Mouse (Mus musculus) liver, embryonic 13.5 days (tissue): ENCODE data around the gene Lrrc58. TPM values are rescaled to one million over a fixed set of nuclear protein-coding genes. Genes with fewer than 3 reads are reported as not detected.

Experiments used
- ATAC-seq: fragments of 200-750 bp; cut with Nextera tagmentation; 2 replicates; pipeline ENCODE4 v1.8.0; 2017; ENCODE audit warnings: low read depth, mild to moderate bottlenecking, moderate number of reproducible peaks, moderate library complexity
- DNase-seq: peaks from one replicate; pipeline ENCODE4 v3.0.0; 2022
- H3K27ac ChIP-seq: fragments of 300-500 bp; sonication (generic); 2 replicates; pipeline ENCODE4 v1.5.1; 2015; ENCODE audit warnings: moderate library complexity, mild to moderate bottlenecking, inconsistent platforms
- H3K27me3 ChIP-seq: fragments of 300-500 bp; sonication (generic); 2 replicates; pipeline ENCODE4 v1.6.1; 2015; ENCODE audit warnings: mild to moderate bottlenecking, inconsistent platforms
- H3K36me3 ChIP-seq: fragments of 300-500 bp; sonication (generic); 2 replicates; pipeline ENCODE4 v1.6.1; 2015; ENCODE audit warnings: mild to moderate bottlenecking, inconsistent platforms
- H3K4me1 ChIP-seq: fragments of 300-500 bp; sonication (generic); replicated peaks from 2 replicates; pipeline ENCODE4 v1.6.1; 2015; ENCODE audit warnings: inconsistent platforms
- H3K4me2 ChIP-seq: fragments of 300-500 bp; sonication (generic); 2 replicates; pipeline ENCODE4 v1.6.1; 2015; ENCODE audit warnings: inconsistent platforms, mild to moderate bottlenecking, moderate library complexity
- H3K4me3 ChIP-seq: fragments of 300-500 bp; sonication (generic); replicated peaks from 2 replicates; pipeline ENCODE4 v1.5.1; 2015; ENCODE audit warnings: mild to moderate bottlenecking, inconsistent platforms
- H3K9ac ChIP-seq: fragments of 300-500 bp; sonication (generic); 2 replicates; pipeline ENCODE4 v1.6.1; 2015; ENCODE audit warnings: mild to moderate bottlenecking, inconsistent platforms
- H3K9me3 ChIP-seq: fragments of 300-500 bp; sonication (generic); replicated peaks from 2 replicates; pipeline ENCODE4 v1.6.1; 2016; ENCODE audit warnings: inconsistent platforms
- WGBS: fragments of 180-500 bp; shearing (Covaris S2); methylation state at CpG from one replicate; pipeline ENCODE4 v1.1.7; 2015; ENCODE audit not compliant: insufficient replicate concordance; 5-methylcytosine and 5-hydroxymethylcytosine counted together
- polyA plus RNA-seq: library from polyadenylated mRNA; unstranded; fragments of >200 nt; fragmentation: Nextera tagmentation; extraction: Ambion mirVana; gene quantifications from 2 replicates; pipeline ENCODE4 v1.2.1, GENCODE M21; 2015

The Lrrc58 gene
- polyA plus RNA-seq, 1 experiment from 2014 or later: 12.1 TPM

DNA sequence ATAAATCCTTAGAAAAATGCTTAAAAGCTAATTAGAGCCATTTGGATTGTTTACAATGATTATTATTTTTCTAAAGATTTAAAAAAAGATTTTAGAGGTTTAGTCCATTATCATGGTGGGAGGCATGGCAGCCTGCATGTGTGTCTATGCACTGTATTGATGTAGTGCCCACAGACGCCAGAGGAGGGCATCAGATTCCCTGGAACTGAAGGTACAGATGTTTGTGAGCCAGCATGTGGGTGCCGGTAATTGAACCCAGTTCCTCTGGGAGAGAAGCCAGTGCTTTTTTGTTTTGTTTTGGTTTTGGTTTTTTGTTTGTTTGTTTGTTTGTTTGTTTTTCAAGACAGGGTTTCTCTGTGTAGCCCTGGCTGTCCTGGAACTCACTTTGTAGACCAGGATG, 61.4 kb downstream of the Lrrc58 start:
- H3K27ac ChIP-seq: no peak overlapping the region
- DNase-seq (no peak), ATAC-seq (no peak)
- no peak overlapping the region for H3K4me3 ChIP-seq
- H3K4me1 ChIP-seq: no peaks in the 10 kb centered on the region
- H3K9me3 ChIP-seq: no peaks in the 10 kb centered on the region
- WGBS: 67% methylated on average over 2 of the region's 2 CpGs
- H3K36me3 ChIP-seq: no peaks in the 10 kb centered on the region
- no peak overlapping the region for H3K9ac ChIP-seq
- H3K27me3 ChIP-seq: no peaks in the 10 kb centered on the region
- H3K4me2 ChIP-seq: no peak overlapping the region

GRCm38 (mm10) chr16:37934932-37935331, 66.7 kb downstream of the Lrrc58 start:
- H3K27ac ChIP-seq: no peak overlapping the region
- WGBS: 63% methylated on average over 2 of the region's 2 CpGs
- H3K9me3 ChIP-seq: no peaks in the 10 kb centered on the region
- no peak for ATAC-seq
- no peaks in the 10 kb centered on the region for H3K36me3 ChIP-seq
- DNase-seq: no peak
- no peaks in the 10 kb centered on the region for H3K4me1 ChIP-seq
- no peak overlapping the region for H3K4me2 ChIP-seq
- H3K27me3 ChIP-seq: no peaks in the 10 kb centered on the region
- no peak overlapping the region for H3K9ac ChIP-seq
- H3K4me3 ChIP-seq: no peak overlapping the region

DNA sequence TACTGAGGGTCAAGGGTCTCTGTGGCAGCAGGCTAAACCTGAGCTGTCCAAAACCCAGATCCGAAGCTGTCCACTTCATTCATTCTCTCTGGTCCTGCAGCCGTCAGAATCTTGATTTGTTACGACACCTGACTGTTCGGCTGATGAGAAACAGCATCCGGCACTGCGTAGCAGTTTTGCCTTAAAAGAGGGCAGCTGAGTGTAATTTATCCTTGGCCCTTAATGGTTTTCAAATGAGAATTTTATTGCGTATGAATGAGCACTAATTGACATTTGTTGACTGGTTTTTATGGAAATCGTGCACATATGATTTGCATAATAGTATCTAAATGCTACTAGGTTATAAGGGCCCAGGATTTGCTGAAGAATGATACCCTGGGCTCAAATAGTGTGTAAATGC, 69.1 kb downstream of the Lrrc58 start:
- Histone ChIP-seq H3K27me3 (no peaks in the 10 kb centered on the region), H3K4me2 (no peak overlapping the region), H3K9ac (no peak overlapping the region), H3K4me3 (no peak overlapping the region), H3K27ac (no peak overlapping the region), H3K9me3 (no peaks in the 10 kb centered on the region), H3K36me3 (no peaks in the 10 kb centered on the region), H3K4me1 (no peaks in the 10 kb centered on the region)
- no peak for ATAC-seq
- DNase-seq: no peak
- 65% methylated on average over 8 of the region's 8 CpGs for WGBS

Other genes starting within 250 kb of the Lrrc58 start
- gene Ndufb4, start 213.9 kb upstream of the Lrrc58 start, polyA plus RNA-seq: 47.7 and 61.9 TPM in 2 replicates
- 26.6 and 31.4 TPM in 2 replicates for gene Fstl1, start 91.5 kb upstream of the Lrrc58 start, polyA plus RNA-seq
- gene Gm36028, start 7.2 kb upstream of the Lrrc58 start, polyA plus RNA-seq: not detected in 2 replicates
- gene Gpr156, start 48.1 kb downstream of the Lrrc58 start, polyA plus RNA-seq: 0.02 and 0.03 TPM in 2 replicates
- 12.8 and 14.3 TPM in 2 replicates for gene Gsk3b, start 220.6 kb downstream of the Lrrc58 start, polyA plus RNA-seq